Mouse (Mus musculus): ENCODE data around the gene Unc119. TPM values are rescaled to one million over a fixed set of nuclear protein-coding genes. Genes with fewer than 3 reads are reported as not detected.

The Unc119 gene
- polyA plus RNA-seq, 2 experiments = 20.9 to 33.5 TPM

GRCm38 (mm10) chr11:78358330-78359007, 15.2 kb downstream of the Unc119 start:
- no peaks in the 10 kb centered on the region for H3K9me3 ChIP-seq (ENCODE audit: control insufficient read depth, low read length)
- WGBS (ENCODE audit: insufficient replicate concordance) = 22% methylated on average over 22 of the region's 22 CpGs
- TF ChIP-seq CTCF (IDR thresholded peaks at IDR 0.05; ENCODE audit: low read depth) = peak; percentile 87
- no peak for TF ChIP-seq EP300 (IDR thresholded peaks at IDR 0.05; ENCODE audit: low read depth)
- no peaks in the 10 kb centered on the region for H3K36me3 ChIP-seq (replicated peaks; ENCODE audit: control insufficient read depth, insufficient read depth, low read depth)
- no peak overlapping the region for H3K27ac ChIP-seq
- no peak overlapping the region for H3K4me2 ChIP-seq (ENCODE audit: low read depth)
- H3K4me1 ChIP-seq (replicated peaks; ENCODE audit: control insufficient read depth in 2 of 2, insufficient read depth in 2 of 2, low read length in 1 of 2) = peaks cover 0 to 2% of the 10 kb centered on the region in 2 experiments; a peak in 1 of 4 replicates
- no peak for ATAC-seq (ENCODE audit: insufficient read depth)
- no peak overlapping the region for H3K4me3 ChIP-seq (ENCODE audit: insufficient read depth in 1 of 2, low read depth in 2 of 2, low read length in 2 of 2)
- H3K27me3 ChIP-seq (ENCODE audit: control insufficient read depth, insufficient read depth, low read length) = no peaks in the 10 kb centered on the region
- H3K9ac ChIP-seq (replicated peaks) = no peak overlapping the region
- no peak for DNase-seq (ENCODE audit: low read depth in 3 of 3, low spot score in 3 of 3)

DNA sequence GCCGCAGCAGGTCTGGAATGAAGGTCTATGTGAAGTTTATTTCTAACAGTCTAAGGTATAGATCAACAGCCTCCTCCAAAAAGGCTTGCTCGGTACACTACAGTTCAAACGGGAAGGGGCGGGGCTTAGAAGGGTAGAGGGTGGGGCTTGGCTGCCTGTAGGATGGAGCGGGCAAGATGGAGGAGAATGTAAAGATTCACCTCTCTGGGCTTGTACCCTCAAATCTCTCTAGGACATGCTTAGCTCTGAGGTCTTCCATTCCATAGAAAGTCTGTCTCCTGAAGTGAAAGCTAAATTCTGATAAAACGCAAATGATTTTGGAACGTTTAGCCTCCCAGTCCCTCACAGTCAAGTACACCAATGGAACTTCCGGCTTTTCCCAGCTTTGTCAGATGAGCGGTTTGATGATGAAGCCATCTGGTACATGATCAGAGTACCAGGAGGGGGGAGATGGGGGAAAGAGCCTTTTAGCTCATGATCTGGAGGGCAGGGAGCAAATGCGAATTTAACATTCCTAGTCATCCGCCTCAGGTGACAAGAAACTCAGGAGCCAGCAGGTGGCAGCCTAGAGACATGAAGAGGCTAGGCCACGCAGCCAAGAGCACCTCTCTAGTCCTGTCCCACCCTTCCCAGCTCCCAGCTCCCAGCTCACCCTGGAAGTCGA, 17.0 kb downstream of the Unc119 start:
- ATAC-seq (ENCODE audit: insufficient read depth) = peak; percentile 76; the same call in 1 of the 2 replicates

DNA sequence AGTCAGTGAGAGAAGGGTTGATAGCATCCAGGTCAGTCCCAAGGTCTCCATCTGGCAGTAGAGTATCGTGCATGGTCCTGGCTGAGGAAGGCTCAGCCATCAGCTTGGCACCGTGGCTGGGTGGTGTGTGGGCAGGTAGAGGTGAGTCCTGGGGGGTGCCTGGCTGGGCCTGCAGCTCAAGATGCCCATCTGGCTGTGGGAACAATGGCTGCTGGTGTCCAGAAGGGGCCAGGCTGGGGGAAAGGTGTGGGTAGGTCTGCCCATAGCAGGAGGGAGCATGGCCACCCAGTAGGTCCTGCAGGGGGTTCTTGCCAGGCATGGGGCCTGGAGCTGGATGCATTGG, 17.5 kb downstream of the Unc119 start:
- no peak for TF ChIP-seq CTCF (IDR thresholded peaks at IDR 0.05; ENCODE audit: low read depth)
- TF ChIP-seq EP300 (IDR thresholded peaks at IDR 0.05; ENCODE audit: low read depth) = no peak
- DNase-seq (ENCODE audit: low read depth in 3 of 3, low spot score in 3 of 3) = no peak
- H3K9ac ChIP-seq (replicated peaks) = no peak overlapping the region
- no peak overlapping the region for H3K4me3 ChIP-seq (ENCODE audit: insufficient read depth in 1 of 2, low read depth in 2 of 2, low read length in 2 of 2)
- H3K27ac ChIP-seq = no peak overlapping the region
- peak overlapping the region; percentile 72; the same call in 1 of the 2 replicates for H3K4me2 ChIP-seq (ENCODE audit: low read depth)
- H3K27me3 ChIP-seq (ENCODE audit: control insufficient read depth, insufficient read depth, low read length) = no peaks in the 10 kb centered on the region
- H3K4me1 ChIP-seq (replicated peaks; ENCODE audit: control insufficient read depth in 2 of 2, insufficient read depth in 2 of 2, low read length in 1 of 2) = peaks cover 0 to 2% of the 10 kb centered on the region in 2 experiments; a peak in 1 of 4 replicates
- no peak for ATAC-seq (ENCODE audit: insufficient read depth)
- WGBS (ENCODE audit: insufficient replicate concordance) = 57% methylated on average over 2 of the region's 2 CpGs
- H3K36me3 ChIP-seq (replicated peaks; ENCODE audit: control insufficient read depth, insufficient read depth, low read depth) = no peaks in the 10 kb centered on the region
- H3K9me3 ChIP-seq (ENCODE audit: control insufficient read depth, low read length) = no peaks in the 10 kb centered on the region

More for the DNA sequence above, 17.0 kb downstream of the Unc119 start:
- Histone ChIP-seq H3K9me3 (ENCODE audit: control insufficient read depth, low read length) (no peaks in the 10 kb centered on the region), H3K36me3 (replicated peaks; ENCODE audit: control insufficient read depth, insufficient read depth, low read depth) (no peaks in the 10 kb centered on the region), H3K9ac (replicated peaks) (no peak overlapping the region), H3K27me3 (ENCODE audit: control insufficient read depth, insufficient read depth, low read length) (no peaks in the 10 kb centered on the region), H3K4me2 (ENCODE audit: low read depth) (peak overlapping the region; percentile 72), H3K4me3 (ENCODE audit: insufficient read depth in 1 of 2, low read depth in 2 of 2, low read length in 2 of 2) (peak overlapping the region; percentile 49 to 52), H3K4me1 (replicated peaks; ENCODE audit: control insufficient read depth in 2 of 2, insufficient read depth in 2 of 2, low read length in 1 of 2) (peaks cover 0 to 2% of the 10 kb centered on the region in 2 experiments; a peak in 1 of 4 replicates), H3K27ac (no peak overlapping the region)
- no peak for TF ChIP-seq EP300 (IDR thresholded peaks at IDR 0.05; ENCODE audit: low read depth)
- TF ChIP-seq CTCF (IDR thresholded peaks at IDR 0.05; ENCODE audit: low read depth) = peak; percentile 87
- peak; percentile 50 to 70 (median 57) for DNase-seq (ENCODE audit: low read depth in 3 of 3, low spot score in 3 of 3)
- WGBS (ENCODE audit: insufficient replicate concordance) = 8% methylated on average over 13 of the region's 13 CpGs

DNA sequence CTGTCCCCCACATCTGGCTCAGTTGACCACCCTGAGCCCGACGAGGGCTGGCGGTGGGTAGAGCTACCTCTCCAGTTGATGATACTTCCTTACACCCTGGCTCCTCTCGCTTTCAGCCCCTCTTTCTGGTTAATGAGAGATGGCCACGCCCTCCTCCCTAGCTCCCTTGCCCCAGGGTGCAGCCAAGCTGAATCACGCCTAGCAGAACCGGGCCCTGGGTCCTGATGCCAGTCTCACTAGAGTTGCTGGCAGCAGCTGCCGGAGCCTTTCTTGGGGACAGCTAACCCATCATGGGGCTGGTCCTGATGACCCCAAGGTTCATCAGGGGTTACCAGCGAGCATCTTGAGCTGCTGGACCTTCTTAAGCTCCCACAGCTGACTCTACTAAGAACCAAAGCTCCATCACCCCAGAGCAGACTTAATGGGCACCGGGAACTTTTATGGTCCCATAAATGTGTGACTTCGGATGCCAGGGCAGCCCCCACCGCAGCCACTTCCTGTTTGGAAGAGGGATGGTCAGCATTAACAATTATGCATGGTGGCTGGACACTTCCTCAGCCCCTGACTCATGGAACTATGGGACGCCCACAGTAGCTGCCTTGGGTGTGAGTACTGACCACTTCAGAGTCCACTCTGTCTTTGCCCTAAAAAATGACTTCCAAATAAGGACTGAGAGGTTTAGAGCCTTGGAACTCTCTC, 20.2 kb downstream of the Unc119 start:
- Histone ChIP-seq H3K27ac (no peak overlapping the region), H3K4me3 (ENCODE audit: insufficient read depth in 1 of 2, low read depth in 2 of 2, low read length in 2 of 2) (no peak overlapping the region), H3K27me3 (ENCODE audit: control insufficient read depth, insufficient read depth, low read length) (no peaks in the 10 kb centered on the region), H3K4me2 (ENCODE audit: low read depth) (no peak overlapping the region), H3K4me1 (replicated peaks; ENCODE audit: control insufficient read depth in 2 of 2, insufficient read depth in 2 of 2, low read length in 1 of 2) (peaks cover 0 to 2% of the 10 kb centered on the region in 2 experiments; a peak in 1 of 4 replicates), H3K9me3 (ENCODE audit: control insufficient read depth, low read length) (no peaks in the 10 kb centered on the region), H3K36me3 (replicated peaks; ENCODE audit: control insufficient read depth, insufficient read depth, low read depth) (no peaks in the 10 kb centered on the region), H3K9ac (replicated peaks) (no peak overlapping the region)
- TF ChIP-seq EP300 (IDR thresholded peaks at IDR 0.05; ENCODE audit: low read depth) (no peak), CTCF (IDR thresholded peaks at IDR 0.05; ENCODE audit: low read depth) (no peak)
- ATAC-seq (ENCODE audit: insufficient read depth) (no peak), DNase-seq (ENCODE audit: low read depth in 3 of 3, low spot score in 3 of 3) (no peak)
- 51% methylated on average over 13 of the region's 13 CpGs for WGBS (ENCODE audit: insufficient replicate concordance)

DNA sequence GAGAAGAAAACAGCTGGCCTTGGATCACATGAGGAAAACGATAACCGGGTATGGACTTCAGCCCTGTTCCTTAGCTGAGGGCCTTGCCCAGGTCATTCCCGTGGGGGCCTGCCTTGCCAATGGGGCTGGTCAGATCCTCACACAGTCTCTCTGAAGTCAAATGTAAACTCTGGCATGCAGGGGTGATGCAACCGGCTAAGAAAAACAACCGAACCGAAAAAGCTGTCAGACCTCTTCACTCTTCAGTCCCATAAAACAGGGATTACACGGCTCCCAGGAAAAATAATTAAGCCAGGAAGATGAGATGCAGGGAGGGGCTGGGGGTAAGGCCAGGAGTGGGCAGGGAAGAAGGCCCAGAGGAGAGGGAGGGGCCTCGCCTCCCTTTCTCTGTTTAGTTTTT, 20.8 kb downstream of the Unc119 start:
- Histone ChIP-seq H3K4me3 (ENCODE audit: insufficient read depth in 1 of 2, low read depth in 2 of 2, low read length in 2 of 2) (no peak overlapping the region), H3K4me1 (replicated peaks; ENCODE audit: control insufficient read depth in 2 of 2, insufficient read depth in 2 of 2, low read length in 1 of 2) (peaks cover 0 to 2% of the 10 kb centered on the region in 2 experiments; a peak in 1 of 4 replicates), H3K9me3 (ENCODE audit: control insufficient read depth, low read length) (no peaks in the 10 kb centered on the region), H3K9ac (replicated peaks) (no peak overlapping the region), H3K27ac (no peak overlapping the region), H3K36me3 (replicated peaks; ENCODE audit: control insufficient read depth, insufficient read depth, low read depth) (no peaks in the 10 kb centered on the region), H3K4me2 (ENCODE audit: low read depth) (no peak overlapping the region), H3K27me3 (ENCODE audit: control insufficient read depth, insufficient read depth, low read length) (no peaks in the 10 kb centered on the region)
- 45% methylated on average over 8 of the region's 8 CpGs for WGBS (ENCODE audit: insufficient replicate concordance)
- ATAC-seq (ENCODE audit: insufficient read depth) = no peak
- DNase-seq (ENCODE audit: low read depth in 3 of 3, low spot score in 3 of 3) = no peak
- TF ChIP-seq EP300 (IDR thresholded peaks at IDR 0.05; ENCODE audit: low read depth) = no peak
- no peak for TF ChIP-seq CTCF (IDR thresholded peaks at IDR 0.05; ENCODE audit: low read depth)
